Mouse (Mus musculus) G1E (cell line): ENCODE results near the gene Armc6.

ENCODE experiments used
- CTCF ChIP-seq: IDR thresholded peaks from 2 replicates; pipeline ENCODE4 v1.5.1; 2012; ENCODE audit warnings: low read depth, low read length, inconsistent platforms, mixed read lengths
- GATA1 ChIP-seq: IDR thresholded peaks from 2 replicates; pipeline ENCODE4 v1.6.1; 2012; ENCODE audit warnings: borderline replicate concordance, low read length, inconsistent platforms, mixed read lengths
- GATA2 ChIP-seq: IDR thresholded peaks from 2 replicates; pipeline ENCODE4 v1.6.1; 2012; ENCODE audit warnings: low read depth, low read length, inconsistent platforms, borderline replicate concordance
- POLR2AphosphoS5 ChIP-seq: IDR thresholded peaks from 2 replicates; pipeline ENCODE4 v1.6.1; 2012; ENCODE audit warnings: low read depth, low read length, inconsistent platforms; ENCODE audit not compliant: insufficient replicate concordance
- TAL1 ChIP-seq: conservative IDR thresholded peaks from 2 replicates; pipeline ENCODE4 v1.6.1; 2012; ENCODE audit warnings: low read depth, low read length, inconsistent platforms, mixed read lengths

DNA sequence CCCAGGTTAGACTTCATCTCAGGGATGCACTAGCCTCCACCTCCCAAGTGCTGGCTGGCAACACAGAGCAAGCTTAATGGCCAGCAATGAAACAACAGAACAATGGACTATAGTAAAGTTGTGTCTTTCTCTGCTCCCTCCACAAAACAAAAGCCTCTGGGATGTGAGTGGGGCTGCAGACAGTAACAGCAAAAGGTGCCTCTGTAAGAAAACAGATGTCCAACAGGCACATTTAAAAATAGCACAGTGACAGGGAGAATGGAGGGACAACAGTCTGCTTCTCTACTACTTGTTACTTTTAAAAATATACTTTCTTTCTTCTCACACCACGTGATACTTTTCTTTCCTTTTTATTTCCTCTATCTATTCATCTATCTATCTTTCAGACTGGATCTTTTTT, 29.5 kb downstream of the Armc6 start:
- TF ChIP-seq CTCF, result no peak
- TF ChIP-seq GATA2, result no peak
- TF ChIP-seq TAL1, result no peak
- TF ChIP-seq GATA1, result no peak
- TF ChIP-seq POLR2AphosphoS5, result no peak
